Mouse (Mus musculus) 416B (cell line): Measurements from ENCODE around the gene Nabp2.

Experiments used
- DNase-seq: peaks from one replicate; pipeline ENCODE4 v3.0.0; 2011; ENCODE audit warnings: low read depth

The Nabp2 gene

DNA sequence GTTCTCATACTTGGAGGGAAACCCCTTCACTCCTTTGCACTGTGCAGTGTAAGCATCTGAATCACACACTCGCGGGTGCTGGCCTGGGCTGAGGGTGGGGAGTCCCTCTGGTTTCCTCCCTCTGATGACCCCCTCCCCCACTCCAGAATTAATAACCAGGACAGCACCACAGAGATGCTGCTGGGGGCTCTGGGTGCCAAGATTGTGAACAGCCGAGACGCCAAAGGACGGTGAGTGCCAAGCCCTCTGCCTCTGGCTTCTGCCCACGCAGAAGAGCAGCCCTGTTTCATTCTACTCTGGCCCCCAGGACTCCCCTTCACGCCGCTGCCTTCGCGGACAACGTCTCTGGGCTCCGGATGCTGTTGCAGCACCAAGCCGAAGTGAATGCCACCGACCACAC, 22.4 kb downstream of the Nabp2 start:
- DNase-seq: no peak

- no peak for DNase-seq
These were observed 25.4 kb downstream of the Nabp2 start for GRCm38 (mm10) chr10:128385902-128386301.

- no peak for DNase-seq
These were observed 28.8 kb downstream of the Nabp2 start for GRCm38 (mm10) chr10:128382482-128382881.

DNA sequence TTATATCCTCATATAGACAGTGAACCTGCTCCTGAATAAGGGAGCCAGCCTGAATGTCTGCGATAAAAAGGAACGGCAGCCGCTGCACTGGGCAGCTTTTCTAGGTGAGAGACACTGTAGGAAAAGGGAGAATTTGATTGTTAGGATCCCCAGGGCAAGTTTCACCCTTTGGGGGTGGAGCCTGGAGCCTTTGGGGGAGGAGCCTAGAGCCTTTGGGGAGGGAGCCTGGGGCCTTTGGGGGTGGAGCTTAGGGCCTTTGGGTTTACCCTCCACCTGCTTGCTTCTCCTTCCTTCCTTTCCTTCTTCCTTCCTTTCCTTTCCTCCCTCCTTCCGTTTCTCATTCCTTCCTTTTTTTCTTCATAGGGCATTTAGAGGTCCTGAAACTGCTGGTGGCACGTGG, 30.7 kb downstream of the Nabp2 start:
- DNase-seq: peak; percentile 16

GRCm38 (mm10) chr10:128379260-128379659, 32.0 kb downstream of the Nabp2 start:
- DNase-seq: peak; percentile 28

- DNase-seq: peak; percentile 14
These were observed 32.8 kb downstream of the Nabp2 start for GRCm38 (mm10) chr10:128378462-128378861.

- DNase-seq: no peak
These were observed 33.3 kb downstream of the Nabp2 start for GRCm38 (mm10) chr10:128377940-128378448.

DNA sequence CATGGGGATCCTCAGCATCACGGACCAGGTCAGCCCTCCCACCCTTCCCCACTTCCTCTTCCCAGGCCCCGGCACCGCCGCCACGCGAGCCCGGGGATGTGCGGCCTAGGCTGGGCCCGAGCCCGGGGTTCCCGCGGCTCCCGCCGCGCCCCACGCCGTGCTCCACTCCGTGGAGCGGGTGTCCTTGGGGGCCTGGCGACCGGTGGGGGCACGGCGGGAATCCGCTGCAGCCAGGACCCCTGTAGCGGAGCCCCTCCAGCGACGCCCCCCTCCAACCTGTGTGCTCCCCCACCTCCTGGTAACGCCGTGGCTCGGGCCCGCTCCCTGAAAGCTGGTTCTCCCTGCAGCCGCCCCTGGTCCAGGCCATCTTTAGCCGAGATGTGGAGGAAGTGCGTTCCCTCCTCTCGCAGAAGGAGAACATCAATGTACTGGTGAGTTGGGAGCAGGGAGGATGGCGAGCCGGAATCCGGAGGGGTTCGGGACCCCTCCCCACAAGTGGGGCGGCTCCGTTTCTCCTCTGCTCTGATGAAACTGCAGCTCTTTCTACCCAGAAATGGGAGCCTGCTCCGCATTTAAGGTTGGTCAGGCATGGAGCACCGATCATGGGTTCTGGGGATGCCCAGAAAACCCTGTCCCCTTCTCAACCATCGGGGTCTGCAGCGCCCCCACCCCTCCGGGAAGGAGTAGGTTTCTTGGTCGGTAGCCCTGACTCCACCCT, 33.9 kb downstream of the Nabp2 start:
- peak; percentile 27 for DNase-seq

DNA sequence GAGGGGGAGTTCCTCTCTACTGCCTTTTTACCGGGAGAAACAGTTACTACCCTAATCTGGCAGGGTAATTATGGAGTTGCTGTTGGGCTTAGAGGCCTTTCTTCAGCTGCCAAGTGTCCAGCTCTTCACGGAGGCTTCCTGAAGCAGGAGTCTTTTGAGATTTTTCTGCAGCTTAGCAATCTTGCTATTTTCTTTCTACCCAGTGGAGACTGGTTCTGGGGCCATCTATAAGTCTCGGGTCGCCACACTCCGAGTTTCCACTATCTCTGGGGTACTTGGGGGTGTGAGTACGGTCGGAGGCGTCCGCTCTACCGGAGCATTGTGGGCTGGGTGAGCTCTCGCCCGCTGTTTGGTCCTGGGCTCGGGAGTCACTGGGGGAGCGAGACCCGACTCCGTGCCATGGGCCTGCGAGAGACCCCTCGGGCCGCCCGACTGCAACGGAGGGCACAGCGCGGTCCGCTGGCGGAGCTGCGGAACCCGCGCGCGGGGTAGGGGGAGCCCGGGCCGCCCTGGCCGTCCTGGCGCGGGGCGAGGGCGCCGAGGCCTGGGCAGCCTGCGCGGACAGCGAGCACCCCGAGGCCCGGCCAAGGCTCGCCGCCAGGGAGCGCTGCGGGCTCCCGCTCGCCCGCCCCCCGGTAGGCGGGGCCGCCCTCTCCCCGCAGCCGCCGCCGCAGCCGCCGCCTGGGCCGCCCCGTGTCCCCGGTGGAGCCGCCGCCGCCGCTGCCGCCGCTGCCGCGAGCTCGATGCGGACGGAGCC, 34.7 kb downstream of the Nabp2 start, which contains the start of gene Ankrd52:
Gene Ankrd52 (plus strand): TSS at position 661 of the 757 bp plus-strand sequence.
- peak; percentile 75 for DNase-seq

DNA sequence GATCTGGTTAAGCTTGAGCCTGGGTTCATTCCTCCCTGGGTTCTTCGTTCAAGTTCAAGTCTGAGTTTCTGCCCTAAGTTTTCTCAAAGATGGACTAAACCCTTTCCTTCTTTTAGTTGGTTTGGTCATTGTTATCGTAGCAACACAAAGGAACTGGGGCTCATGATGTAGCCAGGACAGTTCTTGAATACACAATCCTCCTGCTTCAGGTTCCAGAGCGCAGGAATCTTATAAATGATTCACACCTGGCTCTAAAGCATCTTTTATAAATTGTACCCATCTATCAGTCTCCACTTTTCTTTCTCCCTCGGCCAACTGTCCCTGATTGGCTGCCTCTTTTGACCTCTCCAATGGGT, 35.2 kb downstream of the Nabp2 start:
- DNase-seq: no peak

DNA sequence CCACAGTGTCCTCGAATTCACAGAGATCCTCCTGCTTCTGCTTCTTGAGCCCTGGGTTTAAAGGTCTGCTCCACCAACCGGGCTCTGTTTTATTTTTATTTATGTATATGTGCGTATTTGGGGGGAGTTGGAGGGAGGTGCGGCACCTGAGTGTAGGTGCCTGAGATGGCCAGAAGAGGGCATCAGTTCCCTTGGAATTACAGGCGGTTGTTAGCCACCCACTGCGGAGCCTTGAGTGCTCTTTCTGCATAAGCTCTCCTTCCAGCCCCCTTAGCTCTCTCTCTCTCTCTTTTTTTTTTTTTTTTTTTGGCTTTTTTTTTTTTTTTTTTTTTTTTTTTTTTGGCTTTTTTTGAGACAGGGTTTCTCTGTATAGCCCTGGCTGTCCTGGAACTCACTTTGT, 36.9 kb downstream of the Nabp2 start:
- DNase-seq: peak; percentile 89

DNA sequence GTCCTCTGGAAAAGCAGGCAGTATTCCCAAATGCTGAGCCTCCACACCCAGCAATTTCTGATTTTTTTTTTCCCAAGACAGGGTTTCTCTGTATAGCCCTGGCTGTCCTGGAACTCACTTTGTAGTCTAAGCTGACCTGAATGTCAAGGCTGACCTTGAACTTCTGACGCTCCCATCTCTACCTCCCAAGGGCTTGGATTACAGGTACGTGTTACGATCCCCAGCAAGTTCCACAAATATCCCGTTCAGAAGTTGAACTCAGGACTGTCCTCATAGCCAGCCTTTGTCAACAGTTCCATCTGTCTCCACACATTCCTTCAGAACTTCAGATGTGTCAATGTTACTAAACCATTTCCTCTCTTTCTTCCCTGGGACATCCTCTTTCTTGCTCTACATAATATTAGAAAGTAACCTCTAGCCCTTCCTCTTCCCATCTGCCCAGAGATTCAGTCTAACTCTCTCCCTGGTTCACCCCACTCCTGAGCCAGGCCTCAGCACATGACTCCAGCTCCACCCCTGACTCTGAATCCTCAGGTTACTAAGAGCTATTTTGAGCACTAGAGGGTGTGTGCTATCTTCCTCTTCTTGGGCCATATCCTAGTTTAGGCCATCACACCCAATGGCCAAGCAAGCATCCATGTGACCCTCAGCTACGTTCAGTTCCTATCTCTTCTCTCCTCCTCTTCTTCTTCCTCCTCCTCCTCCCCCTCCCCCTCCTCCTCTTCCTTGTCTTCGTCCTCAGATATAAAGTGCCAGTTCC, 38.1 kb downstream of the Nabp2 start:
- DNase-seq: peak; percentile 93

- DNase-seq: no peak
These were observed 39.1 kb downstream of the Nabp2 start for GRCm38 (mm10) chr10:128372142-128372541.

- DNase-seq: no peak
These were observed 40.7 kb downstream of the Nabp2 start for GRCm38 (mm10) chr10:128370601-128371000.

DNA sequence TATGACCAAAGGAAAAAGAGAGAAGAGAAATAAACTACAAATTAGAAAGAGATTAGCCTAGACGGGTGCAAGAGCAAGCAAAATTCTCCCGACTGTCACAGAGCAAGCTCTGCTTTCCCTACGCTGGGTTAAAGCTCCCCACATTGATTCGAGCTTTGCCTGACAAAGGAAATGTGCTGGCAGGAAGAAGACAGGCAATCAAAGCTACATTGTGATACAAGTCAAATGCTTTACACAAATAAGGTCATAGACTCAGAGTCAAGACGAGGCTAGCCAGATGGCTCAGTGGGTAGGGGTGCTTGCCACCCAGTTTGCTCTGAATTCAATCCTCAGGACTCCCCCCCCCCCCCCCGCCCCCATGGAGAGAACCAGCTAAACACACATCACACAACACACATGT, 41.3 kb downstream of the Nabp2 start:
- no peak for DNase-seq

- no peak for DNase-seq
These were observed 41.7 kb downstream of the Nabp2 start for GRCm38 (mm10) chr10:128369599-128369998.

- no peak for DNase-seq
These were observed 42.1 kb downstream of the Nabp2 start for GRCm38 (mm10) chr10:128369218-128369543.

DNA sequence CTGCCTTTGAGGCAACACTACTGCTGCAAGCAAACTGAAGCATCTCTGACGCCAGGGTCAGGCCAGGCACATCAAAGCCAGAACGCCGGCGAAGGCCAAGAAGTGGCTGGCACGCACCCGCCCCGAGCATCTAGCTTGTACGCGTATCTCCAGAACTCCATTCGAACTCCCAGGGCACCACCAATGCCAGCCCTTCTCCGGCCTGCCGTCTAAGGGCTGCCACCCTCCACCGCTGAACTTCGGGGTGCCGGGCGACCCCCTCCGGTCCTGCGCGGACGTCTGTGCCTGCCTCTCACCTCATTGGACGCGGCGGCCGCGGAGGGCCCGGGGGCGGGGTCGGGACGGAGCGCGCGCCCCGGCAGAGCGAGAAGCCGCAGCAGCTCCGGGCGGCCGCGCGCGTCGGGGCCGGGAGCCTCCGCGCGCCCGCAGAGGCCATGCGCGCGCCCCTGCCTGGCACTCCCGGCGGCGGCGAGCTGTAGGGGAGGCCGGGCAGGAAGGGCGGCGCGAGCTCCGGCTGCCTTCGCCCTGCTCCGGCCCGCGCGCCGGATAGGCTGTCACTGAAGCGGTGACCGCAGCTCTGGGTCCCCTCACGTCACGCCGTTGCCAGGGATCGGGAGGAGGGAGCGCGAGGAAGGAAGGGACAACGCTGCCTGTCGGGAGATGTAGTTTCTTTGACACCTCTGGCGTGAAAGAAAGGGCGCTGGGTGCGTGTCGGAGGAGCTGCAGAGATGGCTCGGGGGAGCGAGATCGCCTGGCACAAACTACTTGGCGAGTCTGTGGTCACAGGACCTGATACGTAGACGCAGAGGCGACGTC, 42.7 kb downstream of the Nabp2 start, which contains the start of gene Coq10a:
Gene Coq10a (minus strand): TSS at position 596 of the 816 bp plus-strand sequence.
- DNase-seq: peak; percentile 95

DNA sequence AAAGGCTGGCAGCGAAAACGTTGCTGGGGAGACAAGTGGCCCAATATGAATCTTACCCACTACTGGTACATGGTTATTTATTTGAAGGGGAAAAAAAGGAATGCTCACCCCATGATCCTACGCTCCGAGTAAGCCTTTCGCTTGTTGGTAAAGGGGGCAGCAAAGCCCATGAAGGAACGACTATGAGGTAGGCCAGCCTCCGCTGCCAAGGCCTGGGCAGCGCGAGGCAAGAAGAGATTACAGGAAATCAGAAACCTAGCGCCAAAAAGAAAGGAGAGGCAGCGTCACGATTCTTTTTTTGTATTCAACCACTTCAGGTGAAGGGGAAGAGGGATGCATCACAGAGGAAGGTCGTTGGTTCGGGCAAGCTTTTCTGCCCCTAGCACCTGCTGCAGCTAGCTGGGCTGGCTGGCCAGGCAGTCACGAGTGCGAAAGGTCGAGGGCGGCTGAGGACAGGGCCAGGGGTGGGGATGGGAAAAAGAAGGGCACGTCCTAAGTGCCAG, 43.3 kb downstream of the Nabp2 start:
- peak; percentile 36 for DNase-seq

DNA sequence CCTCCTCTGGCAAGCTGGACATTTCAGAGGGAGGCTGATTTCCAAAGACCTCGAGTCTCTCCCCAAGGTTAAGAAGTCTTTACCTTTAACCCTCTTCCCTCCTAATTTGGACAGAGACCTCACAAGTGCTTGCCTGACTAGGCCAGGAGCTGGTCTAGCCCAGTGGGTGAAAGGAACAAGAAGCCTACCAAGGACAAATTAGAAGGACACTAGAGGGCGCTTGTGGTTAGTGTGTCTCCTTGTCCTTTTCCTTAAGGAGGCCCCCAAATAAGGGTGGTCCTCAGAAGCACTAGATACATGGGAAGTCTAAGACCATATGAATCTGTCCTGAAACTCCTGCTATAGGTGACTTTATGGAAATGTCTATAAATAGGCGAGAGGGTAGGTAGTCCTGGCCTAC, 48.7 kb downstream of the Nabp2 start:
- peak; percentile 68 for DNase-seq

DNA sequence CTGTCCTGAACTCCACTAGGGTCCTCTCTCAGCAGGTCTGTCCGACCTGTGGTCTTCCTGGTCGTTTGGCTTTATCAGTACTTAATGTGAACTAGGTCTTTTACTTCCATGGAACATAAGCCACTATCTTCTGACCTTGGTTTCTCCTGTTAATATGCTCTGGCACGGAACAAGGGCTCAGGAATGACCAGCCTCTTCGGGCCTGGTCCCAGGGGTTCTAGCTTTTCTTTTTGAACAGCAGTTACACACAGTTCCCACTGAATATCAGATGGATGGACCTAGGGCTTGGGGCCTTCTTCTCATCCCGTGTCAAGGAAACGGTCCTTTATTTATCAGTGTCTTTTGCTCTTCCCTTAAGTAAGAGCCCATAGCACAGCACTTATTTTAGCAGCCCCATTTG, 49.5 kb downstream of the Nabp2 start:
- no peak for DNase-seq

- DNase-seq: no peak
These were observed 52.1 kb downstream of the Nabp2 start for GRCm38 (mm10) chr10:128359226-128359625.
